Mouse (Mus musculus) CD4-positive, CD25-positive, alpha-beta regulatory T cell, adult 2 months (primary cell): Measurements from ENCODE around the gene Prpf18.
"Not testable (repeated sequence)": the region's sequence is repeated elsewhere in the genome, so short reads cannot be mapped to it uniquely, and the experiment has no call there.

Experiments used
- DNase-seq: peaks from one replicate; pipeline ENCODE4 v3.0.0-alpha.2; 2012; ENCODE audit warnings: low read depth, low spot score

Prpf18 gene

DNA sequence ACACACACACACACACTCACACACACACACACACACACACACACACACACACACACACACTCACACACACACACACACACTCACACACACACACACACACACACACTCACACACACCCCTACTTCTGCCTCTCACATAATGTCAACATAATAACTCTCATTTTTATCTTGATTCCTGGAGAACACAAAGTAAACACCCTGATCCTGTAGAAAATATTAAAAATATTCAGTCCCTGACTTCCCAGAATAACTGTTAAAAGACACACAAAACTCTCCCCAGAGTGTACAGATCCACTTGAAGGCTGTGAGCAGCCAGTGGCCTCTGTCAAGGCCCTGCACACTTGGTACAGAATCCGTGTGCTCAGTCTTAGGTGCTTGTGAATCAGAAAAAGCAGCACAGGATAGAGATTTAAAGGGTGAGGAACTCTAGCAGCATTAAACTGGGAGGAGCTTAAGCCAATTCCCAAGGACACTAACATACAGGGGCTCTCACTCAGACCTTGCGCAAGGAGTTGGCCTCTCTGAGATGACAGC lies 36.8 kb downstream of the Prpf18 start:
- DNase-seq, result no peak

DNA sequence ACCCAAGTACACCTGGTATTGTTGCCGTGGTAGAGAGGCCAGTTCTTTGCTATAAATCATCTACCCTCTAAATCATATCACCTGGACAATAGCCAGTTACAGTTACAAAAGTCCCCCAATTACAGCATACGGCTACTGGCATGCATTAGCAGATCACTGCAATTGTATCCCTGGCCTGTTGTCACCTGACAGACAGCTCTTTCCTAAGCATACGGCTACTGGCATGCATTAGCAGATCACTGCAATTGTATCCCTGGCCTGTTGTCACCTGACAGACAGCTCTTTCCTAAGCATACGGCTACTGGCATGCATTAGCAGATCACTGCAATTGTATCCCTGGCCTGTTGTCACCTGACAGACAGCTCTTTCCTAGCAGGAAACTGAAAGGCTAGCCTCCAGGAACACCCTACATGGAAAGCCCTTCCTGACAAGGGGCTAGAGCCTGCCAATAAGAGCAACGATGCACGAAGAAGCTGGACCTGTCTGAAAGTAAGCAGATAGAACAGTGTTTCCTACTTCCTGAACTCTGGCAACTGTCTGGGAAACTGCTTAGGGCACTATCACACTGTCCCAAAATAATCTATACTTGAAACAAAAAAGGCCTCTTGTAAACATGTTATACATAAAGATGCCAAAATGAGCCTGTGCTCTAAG lies 37.5 kb downstream of the Prpf18 start:
- DNase-seq, result not testable (repeated sequence)

DNA sequence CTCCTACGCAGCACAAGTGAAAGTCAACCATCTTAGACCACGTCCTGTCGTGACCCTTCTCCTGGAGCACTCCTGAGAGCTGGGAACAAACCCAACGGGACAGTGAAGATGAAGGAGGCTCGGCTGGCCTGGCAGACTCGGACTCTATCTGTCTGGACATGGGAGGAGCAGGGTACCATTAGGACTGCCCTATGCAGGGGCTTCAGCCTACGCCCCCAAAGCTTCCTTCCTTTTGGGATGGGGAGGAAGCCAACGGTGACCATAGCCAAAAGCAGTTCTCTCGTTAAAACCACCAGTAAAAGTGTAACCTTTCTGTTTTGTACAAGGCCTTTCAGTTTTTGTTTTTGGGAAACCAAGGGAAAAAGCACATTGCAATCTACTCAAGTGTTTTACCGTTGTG lies 40.2 kb downstream of the Prpf18 start:
- DNase-seq, result no peak

GRCm38 (mm10) chr2:4611295-4611694 lies 40.6 kb downstream of the Prpf18 start:
- no peak for DNase-seq

DNA sequence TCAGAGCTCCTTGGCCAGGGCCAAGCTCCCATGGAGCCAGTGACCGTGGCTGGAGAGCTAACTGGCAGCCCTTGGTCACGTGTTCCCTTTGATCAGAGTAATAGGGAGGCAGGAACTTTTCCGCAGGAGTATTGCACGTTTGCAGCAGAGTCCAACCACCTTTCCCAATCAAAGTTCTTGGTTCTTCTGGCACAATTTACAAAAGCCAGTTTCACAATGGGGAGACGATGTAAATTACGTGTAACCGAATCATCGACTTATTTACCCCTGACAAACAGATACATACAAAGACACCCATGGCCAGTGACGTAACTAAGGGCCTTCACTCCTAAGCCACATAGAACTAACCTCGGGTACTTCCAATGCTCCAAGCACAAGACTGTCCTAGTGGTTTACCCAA lies 42.5 kb downstream of the Prpf18 start:
- DNase-seq, result no peak

DNA sequence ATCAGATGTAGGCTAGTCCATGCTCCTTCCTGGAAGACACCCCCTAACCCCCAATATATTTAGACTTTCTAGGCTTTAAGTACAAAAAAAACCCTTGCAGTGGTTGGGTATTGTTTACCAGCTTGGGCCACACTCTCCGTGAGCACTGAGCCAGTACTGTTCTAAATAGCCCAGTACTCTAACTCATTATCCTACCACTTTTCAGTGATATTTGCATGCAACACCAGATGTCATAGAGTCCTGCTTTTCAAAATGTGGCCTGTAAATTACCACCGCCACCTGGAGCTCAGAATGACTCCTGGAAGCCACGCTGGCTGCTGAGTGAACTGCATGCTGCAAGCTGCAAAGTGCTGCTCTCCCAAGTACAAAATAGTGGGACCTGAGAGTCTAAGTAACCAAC lies 43.7 kb downstream of the Prpf18 start:
- DNase-seq, result no peak

DNA sequence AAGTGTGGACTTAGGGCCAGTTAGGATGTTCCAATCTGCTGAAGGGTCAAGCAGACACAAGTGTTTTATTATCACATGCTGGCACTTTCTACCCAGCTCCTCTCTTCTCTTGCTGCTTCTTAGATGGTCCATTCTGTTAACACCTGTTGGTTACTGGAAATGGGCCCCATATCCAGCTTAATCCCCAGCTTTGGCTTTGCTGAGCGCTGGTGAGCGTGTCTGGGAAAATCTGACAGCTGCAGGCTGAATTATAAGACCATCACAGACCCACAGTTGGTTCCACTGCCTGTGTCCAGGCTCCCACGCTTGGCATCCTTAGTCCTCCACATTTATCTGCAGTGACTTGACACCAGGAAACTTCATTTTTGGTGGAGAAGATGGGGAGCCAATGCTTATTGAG lies 45.4 kb downstream of the Prpf18 start:
- DNase-seq, result no peak

DNA sequence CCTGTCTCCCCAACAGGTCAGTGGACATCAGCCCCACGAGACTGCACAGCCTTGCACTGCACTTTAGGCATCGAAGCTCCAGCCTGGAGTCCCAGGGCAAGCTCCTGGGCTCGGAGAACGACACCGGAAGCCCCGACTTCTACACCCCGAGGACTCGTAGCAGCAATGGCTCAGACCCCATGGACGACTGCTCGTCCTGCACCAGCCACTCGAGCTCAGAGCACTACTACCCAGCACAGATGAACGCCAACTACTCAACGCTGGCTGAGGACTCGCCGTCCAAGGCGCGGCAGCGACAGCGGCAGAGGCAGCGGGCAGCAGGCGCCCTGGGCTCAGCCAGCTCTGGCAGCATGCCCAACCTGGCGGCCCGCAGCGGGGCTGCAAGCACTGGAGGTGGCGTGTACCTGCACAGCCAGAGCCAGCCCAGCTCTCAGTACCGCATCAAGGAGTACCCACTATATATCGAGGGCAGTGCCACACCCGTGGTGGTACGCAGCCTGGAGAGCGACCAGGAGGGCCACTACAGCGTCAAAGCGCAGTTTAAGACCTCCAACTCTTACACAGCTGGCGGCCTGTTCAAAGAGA lies 48.5 kb downstream of the Prpf18 start:
- DNase-seq, result no peak

DNA sequence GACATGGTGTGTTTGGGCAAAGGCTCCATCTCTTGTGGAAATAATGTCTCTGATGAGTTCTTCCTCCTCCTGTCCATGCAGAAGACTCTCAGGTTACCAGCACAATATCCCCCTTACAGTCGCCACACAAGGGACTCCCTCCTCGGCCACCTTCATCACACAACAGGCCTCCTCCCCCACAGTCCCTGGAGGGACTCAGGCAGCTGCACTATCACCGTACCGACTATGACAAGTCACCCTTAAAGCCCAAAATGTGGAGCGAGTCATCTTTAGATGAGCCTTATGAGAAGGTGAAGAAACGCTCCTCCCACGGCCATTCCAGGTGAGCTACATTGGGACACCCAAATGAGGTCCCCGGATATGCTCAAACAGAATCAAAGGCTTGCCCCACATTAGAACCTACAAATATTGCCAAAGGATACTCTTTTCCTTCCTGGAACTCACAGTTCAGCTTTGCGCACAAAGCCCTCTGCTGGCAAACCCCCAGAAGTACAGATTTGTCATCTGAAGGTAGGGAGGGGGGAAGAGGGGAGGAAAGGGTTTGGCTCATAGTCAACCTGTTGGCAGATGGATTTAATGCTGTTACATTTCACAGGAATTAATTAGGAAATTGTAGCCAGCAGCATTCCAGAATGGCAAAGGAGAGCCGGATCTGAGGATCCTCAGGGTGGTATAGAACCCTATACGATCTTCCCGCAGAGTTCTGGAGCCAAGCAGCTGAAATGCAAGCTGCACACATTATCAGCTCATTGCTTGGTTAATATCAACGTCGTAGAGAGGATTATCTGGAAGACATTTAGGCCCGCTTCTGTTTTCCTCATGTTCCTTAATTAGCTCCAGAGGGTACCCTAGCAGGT lies 50.7 kb downstream of the Prpf18 start:
- DNase-seq, result peak; percentile 57

DNA sequence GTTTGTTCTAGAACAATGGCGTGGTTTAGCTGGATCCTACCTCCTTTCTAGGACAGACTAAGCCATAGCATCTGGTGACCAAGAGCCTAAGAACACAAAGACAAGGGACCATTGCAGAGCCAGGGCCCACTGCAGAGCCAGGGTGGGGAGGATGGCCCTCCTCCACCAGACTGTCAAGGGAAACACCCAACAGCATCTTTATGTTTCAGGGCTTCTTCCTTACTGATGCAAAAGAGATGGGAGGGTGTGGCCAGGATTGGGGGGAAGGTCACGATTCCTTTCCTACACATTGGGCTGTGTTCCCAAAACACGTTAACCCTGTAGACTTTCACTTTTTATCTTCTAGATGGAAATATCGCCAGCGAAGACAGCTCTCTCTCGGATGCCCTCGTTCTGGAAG lies 54.9 kb downstream of the Prpf18 start:
- no peak for DNase-seq

DNA sequence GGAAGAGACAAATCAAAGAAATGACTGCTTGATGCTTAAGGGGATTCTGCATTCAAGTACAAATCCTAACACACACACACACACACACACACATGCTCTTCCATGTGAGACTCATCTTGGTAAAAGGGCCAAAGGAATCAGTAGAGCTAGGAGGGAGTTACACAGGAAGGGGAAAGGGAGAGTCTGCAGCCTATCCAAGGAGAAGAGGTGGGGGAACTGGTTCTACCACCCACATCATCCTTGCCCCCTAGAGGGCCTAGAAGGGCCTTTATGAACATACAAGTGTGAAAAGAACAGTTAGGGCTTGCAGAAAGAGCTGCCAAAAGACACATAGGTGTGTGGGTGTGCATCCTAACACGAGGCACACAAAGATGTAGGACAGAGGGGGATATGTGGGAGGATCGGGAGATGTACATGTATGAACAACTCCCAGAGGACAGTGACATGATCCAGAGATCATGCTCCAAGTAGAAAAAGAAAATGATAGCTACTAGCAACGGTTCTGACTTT lies 58.0 kb downstream of the Prpf18 start:
- no peak for DNase-seq

GRCm38 (mm10) chr2:4593433-4593832 lies 58.5 kb downstream of the Prpf18 start:
- peak; percentile 8 for DNase-seq

DNA sequence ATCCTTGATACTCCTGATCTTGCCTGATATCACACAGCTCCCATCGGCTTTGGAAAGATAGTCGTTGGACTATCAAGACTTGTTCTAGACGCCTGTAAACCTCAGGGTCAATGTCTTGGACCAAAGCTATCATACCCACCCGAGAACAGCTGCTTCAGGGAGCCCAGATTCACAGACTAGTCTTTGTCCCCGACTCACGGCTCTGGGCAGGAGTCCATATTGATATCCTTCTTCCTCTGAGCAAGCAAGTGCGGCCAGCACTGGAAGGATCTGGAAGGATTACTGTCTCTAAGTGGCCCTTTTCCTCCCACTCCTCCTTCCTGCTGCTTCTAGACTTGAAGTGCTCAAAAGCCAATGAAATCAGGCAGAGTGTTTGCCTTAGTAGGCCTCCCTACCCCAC lies 59.2 kb downstream of the Prpf18 start:
- DNase-seq, result no peak

- no peak for DNase-seq
Observed at GRCm38 (mm10) chr2:4591647-4592046, 60.3 kb downstream of the Prpf18 start.

DNA sequence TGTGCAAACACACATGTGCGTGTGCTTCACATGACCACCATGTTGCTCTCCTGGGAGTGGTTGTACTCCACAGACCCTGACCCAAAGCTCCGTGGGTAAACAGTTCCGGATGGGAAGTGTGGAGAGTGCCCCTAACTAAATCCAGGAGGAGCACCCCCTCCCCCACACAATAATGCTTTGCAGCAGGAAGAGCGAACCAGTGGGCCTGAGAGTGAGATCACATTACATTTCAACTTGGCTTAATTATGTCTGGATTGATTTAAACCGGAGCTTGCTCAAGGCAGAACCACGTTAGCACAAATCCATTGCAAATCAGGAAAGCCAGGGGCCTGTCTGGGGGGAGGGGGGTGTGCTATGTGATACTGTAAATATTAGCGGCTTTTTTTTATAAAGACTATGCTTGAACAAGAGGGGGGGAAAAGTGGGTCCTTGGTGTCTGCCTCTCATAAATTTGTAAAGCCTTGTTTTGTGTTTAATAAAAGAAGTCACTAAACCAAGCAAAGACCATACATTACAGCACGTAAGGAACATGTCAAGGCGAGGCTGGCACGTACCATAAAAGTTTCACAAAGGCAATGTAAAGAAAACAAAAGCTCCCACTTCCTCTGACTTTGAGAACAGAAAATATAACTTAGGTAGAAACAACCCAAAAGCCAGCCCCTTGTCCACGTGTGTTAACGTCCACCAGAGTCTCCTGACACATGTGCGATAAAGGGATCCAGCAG lies 64.1 kb downstream of the Prpf18 start:
- DNase-seq, result no peak

DNA sequence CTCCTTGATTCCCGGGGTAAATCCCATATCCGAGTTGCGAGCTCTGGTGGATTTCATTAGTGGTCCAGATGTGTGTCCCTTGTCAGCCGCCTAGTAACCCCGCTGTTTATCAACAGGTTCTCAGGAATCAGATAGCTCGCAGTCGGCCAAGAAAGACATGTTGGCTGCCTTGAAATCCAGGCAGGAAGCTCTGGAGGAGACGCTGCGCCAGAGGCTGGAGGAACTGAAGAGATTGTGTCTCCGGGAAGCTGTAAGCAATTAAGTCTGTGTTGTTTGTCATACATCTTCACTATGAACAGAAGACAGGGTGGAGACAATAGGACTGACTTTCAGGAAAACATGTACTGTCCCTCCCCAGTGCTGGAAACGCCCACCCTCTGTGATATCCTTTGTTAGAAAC lies 65.7 kb downstream of the Prpf18 start:
- DNase-seq, result no peak

DNA sequence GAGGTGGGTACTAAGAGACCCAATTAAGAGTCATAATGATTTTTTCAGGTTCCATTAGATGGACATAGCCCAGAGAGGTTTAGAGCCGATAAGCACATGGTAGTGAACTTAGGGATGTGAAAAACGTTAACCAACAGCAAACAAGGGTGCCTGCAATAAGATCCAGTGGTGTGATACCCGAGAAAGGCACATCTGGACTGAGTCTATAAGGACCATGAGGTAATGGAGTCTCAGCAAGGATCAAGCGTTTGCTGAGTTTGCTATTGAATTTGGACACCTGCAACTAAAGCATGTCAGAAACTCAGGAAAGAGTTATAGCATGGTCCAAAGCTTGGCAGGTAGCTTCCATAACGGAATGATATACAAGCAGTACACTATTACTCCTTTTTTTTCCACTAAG lies 67.7 kb downstream of the Prpf18 start:
- no peak for DNase-seq

GRCm38 (mm10) chr2:4582930-4583329 lies 69.0 kb downstream of the Prpf18 start:
- DNase-seq, result no peak

GRCm38 (mm10) chr2:4580666-4581065 lies 71.2 kb downstream of the Prpf18 start:
- DNase-seq, result no peak

- no peak for DNase-seq
Observed at GRCm38 (mm10) chr2:4579357-4580068, 72.4 kb downstream of the Prpf18 start.

DNA sequence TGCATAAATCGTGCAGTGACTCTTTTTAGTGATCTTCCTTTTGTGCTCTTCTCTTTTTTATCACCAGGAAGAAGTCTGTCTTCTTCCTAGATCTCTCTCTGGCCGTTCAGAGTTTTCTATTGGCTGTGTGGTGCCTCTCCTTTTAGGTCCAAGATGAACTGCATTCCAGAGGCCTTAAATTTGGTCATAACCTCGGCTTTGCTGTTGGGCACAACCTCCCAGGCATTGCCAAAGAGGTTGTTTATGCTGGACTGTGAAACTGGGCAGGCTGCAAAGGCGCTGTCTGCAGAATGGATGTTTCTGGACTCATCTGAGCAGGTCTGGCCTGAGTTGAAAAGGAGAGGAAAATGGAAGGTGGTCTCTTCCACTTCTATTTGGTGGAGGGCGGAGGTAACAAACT lies 73.6 kb downstream of the Prpf18 start:
- DNase-seq, result no peak
